Mouse (Mus musculus): ENCODE measurements at regions not wholly inside any gene's neighbourhood (a gene's known extent, or its start where the extent isn't known, plus 50 kb on each side); places are given as distances from the start of the nearest gene placed in this dataset.

DNA sequence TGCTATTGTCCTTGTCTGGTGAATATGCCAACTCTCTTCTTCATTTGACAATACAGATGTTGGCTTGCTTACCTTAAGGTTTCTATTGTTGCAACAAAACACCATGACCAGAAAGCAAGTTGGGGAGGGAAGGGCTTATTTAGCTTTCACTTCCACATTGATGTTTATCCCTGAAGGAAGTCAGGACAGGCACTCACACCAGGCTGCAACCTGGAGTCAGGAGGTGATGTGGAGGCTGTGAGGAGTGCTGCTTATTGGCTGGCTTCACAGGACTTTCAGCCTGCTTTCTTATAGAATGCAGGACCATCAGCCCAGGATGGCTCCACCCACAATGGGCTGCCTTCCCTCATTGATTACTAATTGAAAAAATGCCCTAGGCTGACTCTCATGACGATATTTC is 177.9 kb upstream of the Kif2a start:
- Histone ChIP-seq H3K9ac (ENCODE audit: low read length) (no peak overlapping the region), H3K4me2 (ENCODE audit: low read depth, low read length) (no peak overlapping the region), H3K4me3 (replicated peaks; ENCODE audit: low read length) (no peak overlapping the region), H3K36me3 (ENCODE audit: control insufficient read depth, insufficient read depth, low read length) (no peaks in the 10 kb centered on the region), H3K27me3 (ENCODE audit: control insufficient read depth, insufficient read depth, low read length) (no peaks in the 10 kb centered on the region), H3K4me1 (ENCODE audit: control insufficient read depth, insufficient read depth, low read length) (no peaks in the 10 kb centered on the region), H3K9me3 (replicated peaks; ENCODE audit: control insufficient read depth, low read length) (no peaks in the 10 kb centered on the region; the same call in 1 of the 2 replicates), H3K27ac (ENCODE audit: low read length) (no peak overlapping the region)
- no peak for ATAC-seq (ENCODE audit: insufficient read depth, low FRiP score)
- WGBS = 54% methylated on average over 1 of the region's 1 CpGs

DNA sequence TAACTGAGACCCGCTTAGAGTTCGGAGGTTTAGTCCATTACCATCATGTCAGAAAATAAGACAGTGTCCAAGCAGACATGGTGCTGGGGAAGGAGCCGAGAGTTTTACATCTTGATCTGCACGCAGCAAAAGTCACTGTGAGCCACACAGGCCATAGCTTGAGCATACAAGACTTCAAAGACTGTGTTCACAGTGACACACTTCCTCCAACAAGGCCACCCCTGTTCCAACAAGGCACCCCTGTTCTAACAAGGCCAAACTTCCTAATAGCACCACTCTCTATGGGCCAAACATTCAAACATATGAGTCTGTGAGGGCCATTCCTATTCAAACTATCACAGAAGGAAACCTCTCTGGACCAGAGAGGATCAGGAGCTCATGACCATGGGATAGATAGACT is 171.5 kb upstream of the Kif2a start:
- Histone ChIP-seq H3K4me3 (replicated peaks; ENCODE audit: low read length) (no peak overlapping the region), H3K27ac (ENCODE audit: low read length) (no peak overlapping the region), H3K9me3 (replicated peaks; ENCODE audit: control insufficient read depth, low read length) (no peaks in the 10 kb centered on the region; the same call in 1 of the 2 replicates), H3K27me3 (ENCODE audit: control insufficient read depth, insufficient read depth, low read length) (no peaks in the 10 kb centered on the region), H3K36me3 (ENCODE audit: control insufficient read depth, insufficient read depth, low read length) (no peaks in the 10 kb centered on the region), H3K4me2 (ENCODE audit: low read depth, low read length) (no peak overlapping the region), H3K4me1 (ENCODE audit: control insufficient read depth, insufficient read depth, low read length) (no peaks in the 10 kb centered on the region), H3K9ac (ENCODE audit: low read length) (no peak overlapping the region)
- WGBS = 84% methylated on average over 4 of the region's 4 CpGs
- no peak for ATAC-seq (ENCODE audit: insufficient read depth, low FRiP score)

DNA sequence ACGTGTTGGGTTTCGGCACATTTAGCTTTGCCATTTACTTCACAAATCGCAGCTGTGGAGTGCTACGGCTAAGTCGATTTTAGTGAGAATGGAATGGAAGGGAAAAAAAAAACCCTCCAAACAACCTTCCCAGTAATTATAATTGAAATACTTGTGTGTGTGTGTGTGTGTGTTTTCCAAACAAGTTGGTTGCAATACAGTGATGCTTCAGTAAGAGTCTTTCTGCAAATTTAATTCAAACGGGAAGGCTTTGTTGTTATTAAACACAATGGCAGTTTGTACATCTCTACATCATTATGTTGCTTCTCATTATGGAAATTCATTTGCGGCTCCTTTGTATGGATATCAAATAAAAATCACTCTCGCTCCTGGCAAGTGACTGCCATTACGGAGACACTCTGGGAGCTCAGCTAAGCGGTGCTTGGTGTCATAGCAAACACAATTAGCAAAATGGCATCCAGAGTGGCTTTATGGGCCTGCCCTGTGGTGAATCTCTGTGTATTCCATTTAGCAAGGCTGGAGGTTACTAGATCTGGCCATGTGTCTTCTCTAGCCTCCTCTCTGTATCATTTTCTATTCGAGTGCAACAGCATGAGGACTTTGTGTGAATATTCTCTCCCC is 165.4 kb upstream of the Kif2a start:
- Histone ChIP-seq H3K4me1 (ENCODE audit: control insufficient read depth, insufficient read depth, low read length) (no peaks in the 10 kb centered on the region), H3K4me3 (replicated peaks; ENCODE audit: low read length) (no peak overlapping the region), H3K27ac (ENCODE audit: low read length) (no peak overlapping the region), H3K27me3 (ENCODE audit: control insufficient read depth, insufficient read depth, low read length) (no peaks in the 10 kb centered on the region), H3K9me3 (replicated peaks; ENCODE audit: control insufficient read depth, low read length) (no peaks in the 10 kb centered on the region), H3K9ac (ENCODE audit: low read length) (no peak overlapping the region), H3K36me3 (ENCODE audit: control insufficient read depth, insufficient read depth, low read length) (no peaks in the 10 kb centered on the region), H3K4me2 (ENCODE audit: low read depth, low read length) (no peak overlapping the region)
- ATAC-seq (ENCODE audit: insufficient read depth, low FRiP score) = no peak
- WGBS = 80% methylated on average over 11 of the region's 11 CpGs

DNA sequence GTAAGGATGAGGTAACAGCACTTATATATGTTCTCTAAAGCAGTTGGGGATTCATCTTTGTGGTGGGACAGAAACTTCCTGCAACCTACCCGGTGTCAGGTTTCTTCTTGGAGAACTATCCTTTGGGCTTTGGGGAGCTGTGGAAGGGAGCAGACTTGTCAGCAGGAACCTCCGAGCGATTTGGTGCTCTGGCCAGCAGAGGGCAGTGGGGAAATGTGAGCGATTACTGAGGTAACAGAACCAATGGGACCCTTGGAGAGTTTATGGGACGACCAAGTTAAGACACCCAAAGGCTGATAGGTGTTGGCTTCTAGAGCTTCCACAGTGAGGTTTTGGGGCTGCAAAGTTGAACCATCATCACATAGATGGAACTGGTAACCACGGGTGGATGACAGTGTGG is 160.6 kb upstream of the Kif2a start:
- no peak for ATAC-seq (ENCODE audit: insufficient read depth, low FRiP score)
- Histone ChIP-seq H3K4me3 (replicated peaks; ENCODE audit: low read length) (no peak overlapping the region), H3K27me3 (ENCODE audit: control insufficient read depth, insufficient read depth, low read length) (no peaks in the 10 kb centered on the region), H3K4me1 (ENCODE audit: control insufficient read depth, insufficient read depth, low read length) (no peaks in the 10 kb centered on the region), H3K4me2 (ENCODE audit: low read depth, low read length) (no peak overlapping the region), H3K9ac (ENCODE audit: low read length) (no peak overlapping the region), H3K36me3 (ENCODE audit: control insufficient read depth, insufficient read depth, low read length) (no peaks in the 10 kb centered on the region), H3K9me3 (replicated peaks; ENCODE audit: control insufficient read depth, low read length) (no peaks in the 10 kb centered on the region), H3K27ac (ENCODE audit: low read length) (no peak overlapping the region)
- 16% methylated on average over 6 of the region's 6 CpGs for WGBS

DNA sequence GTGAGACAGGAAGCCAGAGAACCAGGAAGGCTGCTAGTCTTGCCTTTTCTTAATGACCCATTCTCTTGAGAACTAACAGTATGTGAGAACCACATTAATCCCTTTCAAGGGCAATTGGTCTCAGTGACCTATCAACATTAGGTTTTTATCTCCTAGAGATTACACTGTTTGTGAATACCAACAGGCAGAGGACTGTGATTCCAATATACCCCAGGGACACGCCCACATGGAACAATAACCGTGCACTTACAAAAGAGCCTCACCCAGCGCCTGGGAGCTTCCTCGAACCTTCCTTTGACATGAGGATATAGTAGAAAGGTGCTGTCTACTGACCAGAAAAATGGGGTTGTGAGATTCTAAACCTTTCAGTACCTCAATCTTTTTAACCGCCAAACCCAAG is 157.6 kb upstream of the Kif2a start:
- H3K9ac ChIP-seq (ENCODE audit: low read length) = no peak overlapping the region
- H3K9me3 ChIP-seq (replicated peaks; ENCODE audit: control insufficient read depth, low read length) = no peaks in the 10 kb centered on the region
- no peak overlapping the region for H3K4me2 ChIP-seq (ENCODE audit: low read depth, low read length)
- no peak overlapping the region for H3K4me3 ChIP-seq (replicated peaks; ENCODE audit: low read length)
- 70% methylated on average over 5 of the region's 5 CpGs for WGBS
- no peak for ATAC-seq (ENCODE audit: insufficient read depth, low FRiP score)
- no peak overlapping the region for H3K27ac ChIP-seq (ENCODE audit: low read length)
- H3K36me3 ChIP-seq (ENCODE audit: control insufficient read depth, insufficient read depth, low read length) = no peaks in the 10 kb centered on the region
- H3K4me1 ChIP-seq (ENCODE audit: control insufficient read depth, insufficient read depth, low read length) = no peaks in the 10 kb centered on the region
- no peaks in the 10 kb centered on the region for H3K27me3 ChIP-seq (ENCODE audit: control insufficient read depth, insufficient read depth, low read length)

DNA sequence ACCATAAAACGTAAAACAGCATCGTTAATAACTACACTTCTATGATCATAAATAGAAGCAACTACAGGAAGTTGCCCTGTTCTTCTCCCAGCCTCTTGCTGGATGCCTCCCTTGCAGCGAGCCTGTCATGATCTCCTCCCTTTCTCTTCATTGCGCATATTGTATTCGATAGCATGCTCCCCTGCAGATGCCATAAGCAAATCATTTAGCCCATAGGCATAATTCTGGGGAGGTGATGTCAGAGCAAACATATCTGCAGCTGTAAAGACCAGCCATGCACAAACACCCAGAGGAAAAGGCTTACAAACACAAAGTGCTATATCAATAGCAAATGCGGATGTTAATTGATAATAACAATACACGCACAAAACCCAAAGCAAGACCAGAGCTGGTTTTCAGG is 155.7 kb upstream of the Kif2a start:
- H3K27ac ChIP-seq (ENCODE audit: low read length) = no peak overlapping the region
- ATAC-seq (ENCODE audit: insufficient read depth, low FRiP score) = no peak
- 82% methylated on average over 7 of the region's 7 CpGs for WGBS
- no peak overlapping the region for H3K4me3 ChIP-seq (replicated peaks; ENCODE audit: low read length)
- H3K4me2 ChIP-seq (ENCODE audit: low read depth, low read length) = no peak overlapping the region
- no peaks in the 10 kb centered on the region for H3K4me1 ChIP-seq (ENCODE audit: control insufficient read depth, insufficient read depth, low read length)
- no peaks in the 10 kb centered on the region for H3K27me3 ChIP-seq (ENCODE audit: control insufficient read depth, insufficient read depth, low read length)
- no peaks in the 10 kb centered on the region for H3K9me3 ChIP-seq (replicated peaks; ENCODE audit: control insufficient read depth, low read length)
- H3K9ac ChIP-seq (ENCODE audit: low read length) = no peak overlapping the region
- H3K36me3 ChIP-seq (ENCODE audit: control insufficient read depth, insufficient read depth, low read length) = no peaks in the 10 kb centered on the region

DNA sequence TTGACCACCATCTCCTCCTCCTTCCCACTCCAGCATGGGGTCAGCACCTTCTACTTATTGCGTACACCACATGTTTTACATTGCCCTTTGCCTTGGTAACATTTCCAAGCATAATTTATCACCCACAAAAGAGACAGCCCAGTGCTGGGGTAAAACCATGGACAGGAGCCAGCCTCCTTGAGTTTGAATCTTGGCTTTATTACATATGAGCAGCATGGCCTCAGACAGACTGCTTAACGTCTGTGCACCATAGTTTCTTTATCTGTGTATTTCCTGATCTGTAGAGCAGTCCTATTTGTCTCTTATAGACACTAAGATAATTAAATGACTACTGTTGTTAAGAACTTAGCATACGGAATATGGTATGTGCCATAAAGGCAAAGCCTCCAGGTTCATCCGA is 154.0 kb upstream of the Kif2a start:
- no peak for ATAC-seq (ENCODE audit: insufficient read depth, low FRiP score)
- no peak overlapping the region for H3K9ac ChIP-seq (ENCODE audit: low read length)
- no peak overlapping the region for H3K4me3 ChIP-seq (replicated peaks; ENCODE audit: low read length)
- no peaks in the 10 kb centered on the region for H3K27me3 ChIP-seq (ENCODE audit: control insufficient read depth, insufficient read depth, low read length)
- H3K36me3 ChIP-seq (ENCODE audit: control insufficient read depth, insufficient read depth, low read length) = no peaks in the 10 kb centered on the region
- H3K4me2 ChIP-seq (ENCODE audit: low read depth, low read length) = no peak overlapping the region
- 63% methylated on average over 4 of the region's 4 CpGs for WGBS
- H3K27ac ChIP-seq (ENCODE audit: low read length) = no peak overlapping the region
- H3K4me1 ChIP-seq (ENCODE audit: control insufficient read depth, insufficient read depth, low read length) = no peaks in the 10 kb centered on the region
- no peaks in the 10 kb centered on the region for H3K9me3 ChIP-seq (replicated peaks; ENCODE audit: control insufficient read depth, low read length)

DNA sequence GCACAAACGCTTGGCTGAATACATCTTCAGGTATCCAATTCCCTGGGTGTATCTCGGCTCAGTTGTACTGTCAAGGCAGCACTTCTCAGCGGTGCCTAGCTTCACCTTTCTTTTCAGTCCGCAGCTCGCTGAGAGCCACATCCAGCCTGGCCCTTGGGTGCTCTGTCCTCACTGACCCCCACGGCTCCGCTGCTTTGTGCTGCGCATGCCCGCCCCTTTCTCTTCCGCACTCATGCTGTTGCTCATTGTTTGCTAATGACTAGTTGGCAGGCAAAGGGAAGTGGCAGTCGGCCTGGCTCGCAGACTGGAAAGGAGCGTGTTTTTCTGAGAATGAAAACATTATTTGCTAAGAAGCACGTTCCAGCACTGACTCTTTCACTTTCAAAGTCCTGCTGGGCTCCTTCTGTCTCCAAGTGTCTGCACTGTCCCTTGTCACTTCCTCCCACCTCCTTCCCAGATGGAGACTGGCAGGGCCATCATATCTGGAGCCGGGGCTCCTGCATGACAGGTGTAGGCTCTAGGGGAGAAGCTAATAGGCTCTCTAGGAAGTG is 146.7 kb upstream of the Kif2a start:
- Histone ChIP-seq H3K27ac (ENCODE audit: low read length) (no peak overlapping the region), H3K36me3 (ENCODE audit: control insufficient read depth, insufficient read depth, low read length) (no peaks in the 10 kb centered on the region), H3K4me1 (ENCODE audit: control insufficient read depth, insufficient read depth, low read length) (peaks cover 5% of the 10 kb centered on the region; the same call in 1 of the 2 replicates), H3K9ac (ENCODE audit: low read length) (peak overlapping the region; percentile 49), H3K27me3 (ENCODE audit: control insufficient read depth, insufficient read depth, low read length) (no peaks in the 10 kb centered on the region), H3K4me2 (ENCODE audit: low read depth, low read length) (peak overlapping the region; percentile 67), H3K4me3 (replicated peaks; ENCODE audit: low read length) (peak overlapping the region; percentile 37), H3K9me3 (replicated peaks; ENCODE audit: control insufficient read depth, low read length) (no peaks in the 10 kb centered on the region)
- peak; percentile 47; the same call in 1 of the 2 replicates for ATAC-seq (ENCODE audit: insufficient read depth, low FRiP score)
- WGBS = 18% methylated on average over 15 of the region's 15 CpGs

DNA sequence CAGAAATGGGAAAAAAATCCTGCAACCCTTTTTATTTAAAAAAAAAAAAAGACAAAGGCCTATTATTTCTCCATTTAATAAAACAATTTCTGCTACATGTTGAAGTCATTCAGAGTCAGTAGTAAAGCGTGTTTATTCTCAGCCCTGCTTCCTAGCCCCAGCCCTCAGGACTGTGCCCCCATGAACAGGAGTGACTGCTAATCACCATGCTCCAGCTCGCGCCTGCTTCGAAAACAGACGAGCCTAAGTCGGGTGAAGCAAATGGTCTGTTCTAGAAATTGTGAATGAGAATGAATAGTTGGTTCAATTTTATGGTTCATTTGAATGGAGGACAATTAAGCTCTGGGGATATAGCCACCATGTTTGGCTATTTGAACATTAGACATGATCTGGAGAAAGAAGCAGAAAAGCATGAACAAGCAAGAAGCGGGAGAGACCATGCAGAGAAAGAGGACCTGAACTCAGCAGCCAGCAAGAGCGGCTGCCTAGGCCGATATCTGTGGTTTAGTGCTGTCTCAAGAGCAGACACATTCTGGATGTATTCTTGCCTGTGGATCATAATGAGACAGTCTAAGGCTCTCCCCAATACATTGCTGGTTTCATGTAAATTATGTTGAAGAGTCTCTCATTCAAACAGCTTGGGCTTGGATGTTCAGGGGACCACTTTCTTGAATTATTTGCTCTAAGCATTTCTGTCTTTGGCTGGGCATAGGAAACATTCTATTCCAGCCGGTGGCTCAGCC is 146.1 kb upstream of the Kif2a start:
- H3K9me3 ChIP-seq (replicated peaks; ENCODE audit: control insufficient read depth, low read length) = no peaks in the 10 kb centered on the region
- no peak for ATAC-seq (ENCODE audit: insufficient read depth, low FRiP score)
- 79% methylated on average over 10 of the region's 10 CpGs for WGBS

More for the DNA sequence above, 146.1 kb upstream of the Kif2a start:
- Histone ChIP-seq H3K9ac (ENCODE audit: low read length) (no peak overlapping the region), H3K27me3 (ENCODE audit: control insufficient read depth, insufficient read depth, low read length) (no peaks in the 10 kb centered on the region), H3K36me3 (ENCODE audit: control insufficient read depth, insufficient read depth, low read length) (no peaks in the 10 kb centered on the region), H3K4me3 (replicated peaks; ENCODE audit: low read length) (peak overlapping the region; percentile 37), H3K27ac (ENCODE audit: low read length) (no peak overlapping the region), H3K4me2 (ENCODE audit: low read depth, low read length) (peak overlapping the region; percentile 67), H3K4me1 (ENCODE audit: control insufficient read depth, insufficient read depth, low read length) (peaks cover 5% of the 10 kb centered on the region; the same call in 1 of the 2 replicates)
